Mouse (Mus musculus) monocyte, adult 2 months (primary cell): ENCODE data around the gene Gpr155.

ENCODE experiments used
- DNase-seq, 2 experiments: peaks; one replicate each; pipeline ENCODE4 v3.0.0; 2022; ENCODE audit warnings: low spot score in 2 of 2, low read depth in 1 of 2

Gene Gpr155

GRCm38 (mm10) chr2:73386356-73387046 is at the start of gene Gpr155:
TSS of gene Gpr155 (minus strand) at chr2:73386572.
- DNase-seq = peak; percentile 99 to 100

GRCm38 (mm10) chr2:73435847-73436246 is 49.5 kb upstream of the Gpr155 start:
- DNase-seq = no peak

- no peak for DNase-seq
Measured at GRCm38 (mm10) chr2:73431959-73432396, 45.6 kb upstream of the Gpr155 start.

- DNase-seq = no peak
Measured at GRCm38 (mm10) chr2:73428803-73429468, 42.6 kb upstream of the Gpr155 start.

DNA sequence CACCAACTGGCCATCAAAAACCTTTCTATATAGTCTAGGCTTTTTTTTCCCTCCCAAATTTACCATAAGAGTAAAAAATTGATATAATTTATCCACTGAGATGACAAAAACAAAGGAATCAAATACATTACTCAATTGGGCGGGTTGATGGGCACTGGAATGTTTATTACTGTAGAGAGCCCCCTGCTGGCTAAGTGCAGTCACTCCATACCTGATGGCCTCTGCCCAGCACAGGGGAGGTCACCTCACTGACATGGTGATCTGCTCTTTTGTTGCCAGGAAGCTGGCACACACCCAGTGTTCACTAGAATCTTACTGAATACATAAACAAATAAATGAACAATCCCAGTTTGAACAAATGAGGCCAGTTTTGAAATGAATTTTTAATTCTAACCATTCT is 40.9 kb upstream of the Gpr155 start:
- peak in 1 of 2 experiments; percentile 10 for DNase-seq

DNA sequence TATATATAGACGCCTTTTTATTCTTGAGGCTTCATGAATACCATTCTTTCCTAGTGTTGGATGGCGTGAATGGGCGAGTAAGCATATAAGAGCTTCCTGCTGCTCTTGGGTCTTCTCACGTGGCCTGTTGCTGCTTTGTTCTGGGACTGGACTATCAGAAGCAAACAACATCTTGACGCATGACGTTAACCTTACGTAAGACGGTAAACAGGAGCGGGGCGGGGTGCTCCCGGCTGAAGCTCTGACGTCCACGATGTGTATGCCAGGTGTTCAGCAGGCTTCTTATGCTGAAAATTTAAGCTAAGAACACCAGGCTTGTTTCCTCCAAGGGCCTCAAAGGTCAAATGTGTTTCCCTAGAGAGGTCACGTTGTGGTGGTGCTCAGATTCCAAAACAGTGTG is 39.5 kb upstream of the Gpr155 start:
- DNase-seq = no peak

DNA sequence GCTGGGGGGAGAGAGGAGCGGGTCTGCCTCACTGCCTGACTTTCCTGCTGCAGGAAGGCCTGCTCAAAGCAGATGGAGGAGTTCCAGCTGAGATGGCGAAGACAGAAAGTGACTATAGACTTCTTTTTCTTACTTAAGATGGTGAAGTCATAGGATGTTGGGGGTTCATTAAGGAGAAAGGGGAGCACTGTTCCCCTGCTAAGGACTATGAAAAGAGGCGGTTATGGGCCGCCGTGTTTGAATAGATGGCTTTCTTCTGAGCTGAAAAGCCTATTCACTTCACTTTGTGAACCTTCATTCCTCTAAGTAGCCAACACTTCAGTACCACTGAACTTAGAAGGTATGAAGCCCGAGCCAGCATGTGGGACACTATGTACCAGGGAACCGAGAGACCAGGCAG is 33.4 kb upstream of the Gpr155 start:
- DNase-seq = no peak

DNA sequence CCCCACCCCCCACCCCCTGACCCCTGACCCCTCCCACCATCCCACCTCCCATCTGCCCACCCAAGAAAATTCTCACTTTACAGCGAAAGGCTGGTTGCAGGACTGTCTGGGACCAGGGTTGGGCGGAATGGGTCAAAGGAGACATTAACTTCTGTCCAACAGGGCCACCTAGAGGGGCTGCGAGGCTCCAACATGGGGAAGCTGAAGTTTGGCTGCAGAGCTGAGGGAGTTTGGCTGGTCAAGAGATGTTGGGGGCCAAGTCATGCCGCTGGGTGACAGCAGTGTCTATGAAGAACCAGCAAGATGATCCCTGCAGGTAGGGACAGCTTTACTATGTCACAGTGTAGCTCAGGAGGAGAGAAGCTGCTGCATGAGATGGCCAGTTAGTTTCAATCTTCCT is 32.9 kb upstream of the Gpr155 start:
- peak in 1 of 2 experiments; percentile 23 for DNase-seq

- DNase-seq = no peak
Measured at GRCm38 (mm10) chr2:73415892-73416291, 29.5 kb upstream of the Gpr155 start.

- DNase-seq = no peak
Measured at GRCm38 (mm10) chr2:73410076-73410475, 23.7 kb upstream of the Gpr155 start.

GRCm38 (mm10) chr2:73407662-73408061 is 21.3 kb upstream of the Gpr155 start:
- no peak for DNase-seq

DNA sequence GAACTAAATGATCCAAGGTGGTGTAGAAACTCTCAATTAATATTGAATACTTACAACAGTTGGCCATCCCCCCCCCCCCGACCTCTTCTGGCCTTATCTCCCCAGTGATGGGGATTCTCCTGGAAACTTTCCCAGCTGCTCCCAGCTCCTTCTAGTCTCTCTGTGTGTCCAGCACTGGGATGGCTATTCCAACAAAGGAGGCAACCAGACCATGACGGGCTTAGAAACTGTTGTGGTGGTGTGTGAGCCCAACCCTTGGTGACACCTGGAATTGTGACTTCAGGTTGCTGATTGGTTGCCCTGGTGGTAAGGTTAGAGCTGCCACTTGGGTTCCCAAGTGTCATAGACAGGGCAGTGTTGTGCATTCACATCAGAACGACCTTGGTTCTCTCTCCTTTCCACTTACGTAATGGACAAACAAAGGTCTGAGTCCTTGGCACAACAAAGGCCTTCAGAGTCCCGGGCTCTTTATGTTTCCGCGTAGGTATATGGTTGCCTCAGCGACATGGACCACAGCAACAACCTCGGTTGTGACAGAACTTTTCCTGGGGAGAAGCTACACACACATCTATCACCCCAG is 20.1 kb upstream of the Gpr155 start:
- DNase-seq = no peak

DNA sequence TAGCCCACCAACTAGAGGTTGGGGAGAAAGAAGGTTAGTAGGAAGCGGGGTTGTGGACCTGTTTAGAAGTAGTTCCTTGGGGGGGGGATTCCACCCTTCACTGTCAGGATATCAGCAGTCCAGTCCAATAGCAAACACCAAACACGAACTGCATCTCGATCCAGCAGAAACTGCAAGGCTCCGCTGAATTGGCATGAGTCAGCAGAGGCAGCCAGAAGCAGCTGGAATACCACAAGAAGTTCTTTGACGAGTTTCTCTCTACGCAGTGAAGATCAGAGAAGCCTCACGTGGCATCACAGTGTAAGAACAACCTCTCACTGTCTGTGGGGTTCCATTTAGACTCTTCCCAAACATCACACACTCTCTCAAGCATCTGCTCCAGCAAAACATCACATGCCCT is 18.6 kb upstream of the Gpr155 start:
- no peak for DNase-seq

DNA sequence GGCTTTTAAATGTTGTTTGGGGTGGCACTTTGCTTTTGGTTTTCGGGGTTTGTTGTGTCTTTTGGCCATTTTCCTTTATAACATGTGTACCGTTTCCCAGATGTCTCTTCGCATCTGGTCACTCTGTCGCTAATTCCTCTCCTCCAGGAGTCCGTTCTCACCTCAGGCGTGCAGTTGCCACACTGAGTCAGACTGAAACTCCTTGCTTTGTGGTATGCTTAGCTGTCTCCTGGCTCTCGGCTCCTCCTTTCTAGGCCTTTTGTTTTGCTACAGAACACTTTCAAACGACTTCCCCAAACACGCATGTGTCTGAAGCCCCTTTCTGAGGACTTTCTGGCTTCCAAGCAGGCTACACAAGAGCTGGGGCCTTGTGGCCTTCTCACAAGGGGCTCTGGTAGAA is 18.1 kb upstream of the Gpr155 start:
- no peak for DNase-seq

GRCm38 (mm10) chr2:73403385-73404013 is 17.1 kb upstream of the Gpr155 start:
- no peak for DNase-seq

DNA sequence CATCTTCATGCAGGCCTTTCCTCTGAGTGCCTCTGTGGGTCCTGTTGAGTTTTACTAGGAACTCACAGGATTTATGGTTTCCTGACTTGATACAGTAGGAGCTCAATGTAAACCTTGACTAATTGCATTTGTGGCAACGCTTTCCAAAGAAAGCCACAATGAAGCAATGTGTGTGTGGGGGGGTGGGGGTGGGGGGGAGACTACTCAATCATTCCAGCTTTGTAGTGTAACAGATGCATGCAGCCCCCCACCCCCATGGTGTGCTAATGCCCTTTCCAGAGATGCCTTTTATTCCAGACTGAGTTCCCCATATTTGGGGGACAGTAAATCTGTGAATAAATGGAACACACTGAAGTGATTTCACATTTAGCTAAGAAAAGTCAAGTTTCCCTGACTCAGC is 15.3 kb upstream of the Gpr155 start:
- no peak for DNase-seq

GRCm38 (mm10) chr2:73397476-73397875 is 11.1 kb upstream of the Gpr155 start:
- DNase-seq = no peak

- DNase-seq = no peak
Measured at GRCm38 (mm10) chr2:73396828-73397325, 10.5 kb upstream of the Gpr155 start.

DNA sequence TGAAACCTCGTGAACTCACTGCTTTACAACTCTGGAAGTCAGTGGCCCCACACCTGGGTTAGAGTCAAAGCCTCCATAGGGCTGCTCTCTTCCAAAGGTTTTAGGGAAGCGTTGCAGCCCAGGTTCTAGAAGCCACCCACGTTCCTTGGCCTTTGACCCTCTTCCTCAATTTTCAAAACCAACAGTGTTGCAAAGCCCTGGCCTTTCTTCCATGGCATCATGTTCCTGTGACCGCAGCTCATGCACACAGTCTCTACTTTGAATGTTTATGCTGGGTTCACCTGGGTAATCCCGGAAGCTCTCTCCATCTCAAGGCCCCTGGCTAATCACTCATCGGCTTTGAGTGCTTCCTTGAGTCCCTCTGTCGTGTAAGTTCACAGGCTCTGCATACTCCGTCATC is 9.1 kb upstream of the Gpr155 start:
- DNase-seq = no peak

DNA sequence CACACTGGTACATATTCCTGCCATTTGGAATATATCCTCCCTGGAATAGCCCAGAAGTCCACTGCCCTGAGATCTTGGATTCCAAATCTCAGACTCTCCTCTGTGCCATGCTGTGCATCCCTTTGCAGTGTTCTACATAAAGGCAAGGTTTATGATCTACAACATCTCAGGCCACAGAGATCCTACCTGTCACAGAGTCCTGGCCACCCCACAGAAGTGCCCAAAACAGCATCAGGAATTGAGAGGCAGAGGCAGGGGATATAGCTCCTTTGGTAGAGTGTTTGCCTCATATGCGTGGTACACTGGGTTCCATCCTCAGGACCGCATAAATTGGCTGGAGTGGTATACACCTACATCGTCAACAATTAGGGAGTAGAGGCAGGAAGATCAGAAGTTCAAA is 8.1 kb upstream of the Gpr155 start:
- no peak for DNase-seq

- DNase-seq = no peak
Measured at GRCm38 (mm10) chr2:73392772-73393171, 6.4 kb upstream of the Gpr155 start.

DNA sequence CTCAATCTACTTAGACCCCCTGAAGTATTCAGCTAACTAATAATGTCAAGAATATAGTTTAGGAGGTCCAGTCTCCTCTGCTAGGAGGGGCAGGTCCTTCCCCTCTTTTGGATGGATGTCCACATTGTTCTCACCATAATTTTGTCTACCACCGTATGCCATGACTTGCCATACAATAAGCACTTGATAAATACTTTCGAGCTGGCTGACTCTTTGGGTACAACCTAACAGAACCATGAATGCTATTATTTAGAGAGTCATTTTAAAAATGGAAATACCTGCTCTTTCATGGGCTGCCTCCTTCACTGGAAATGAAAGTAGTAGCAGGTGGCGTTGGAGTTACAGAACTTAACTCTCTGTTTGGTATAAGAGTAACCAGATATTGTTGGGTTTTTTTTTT is 3.6 kb upstream of the Gpr155 start:
- no peak for DNase-seq
